Mouse (Mus musculus) MEL (cell line): Measurements from ENCODE around the gene Enpep. TPM values are rescaled to one million over a fixed set of nuclear protein-coding genes. Genes with fewer than 3 reads are reported as not detected.

ENCODE experiments used
- DNase-seq: peaks from one replicate; pipeline ENCODE4 v3.0.0; 2011; ENCODE audit warnings: low read depth, low spot score
- H3K27ac ChIP-seq: 2 replicates; pipeline ENCODE4 v1.5.1; 2012; ENCODE audit warnings: low read depth, mild to moderate bottlenecking, control low read depth, low read length, moderate library complexity; ENCODE audit not compliant: control insufficient read depth
- H3K27me3 ChIP-seq, 2 experiments: fragments of 150-350 bp in 1 of 2; sonication (generic) in 1 of 2; 2 replicates each; pipeline ENCODE4 v1.6.1; 2012; ENCODE audit warnings: low read length in 2 of 2, mild to moderate bottlenecking in 2 of 2, improper control_type of control experiment in 1 of 2, moderate library complexity in 1 of 2; ENCODE audit not compliant: insufficient read depth in 2 of 2, control insufficient read depth in 1 of 2
- H3K36me3 ChIP-seq, 2 experiments: 2 replicates each; pipeline ENCODE4 v1.6.1; 2012 to 2014; ENCODE audit warnings: low read length in 2 of 2, improper control_type of control experiment in 1 of 2, inconsistent platforms in 1 of 2, mild to moderate bottlenecking in 1 of 2; ENCODE audit not compliant: insufficient read depth in 2 of 2, control insufficient read depth in 1 of 2
- H3K4me1 ChIP-seq, 2 experiments: fragments of 150-350 bp in 1 of 2; sonication (generic) in 1 of 2; 2 replicates each; pipeline ENCODE4 v1.6.1; 2012; ENCODE audit warnings: low read length in 2 of 2, improper control_type of control experiment in 1 of 2, mild to moderate bottlenecking in 1 of 2; ENCODE audit not compliant: insufficient read depth in 2 of 2, control insufficient read depth in 1 of 2
- H3K4me3 ChIP-seq, 2 experiments: fragments of 150-350 bp in 1 of 2; sonication (generic) in 1 of 2; 2 replicates each; pipeline ENCODE4 v1.5.1; 2012; ENCODE audit warnings: low read depth in 2 of 2, low read length in 2 of 2, mild to moderate bottlenecking in 2 of 2, moderate library complexity in 2 of 2, control low read depth in 1 of 2, improper control_type of control experiment in 1 of 2; ENCODE audit not compliant: control insufficient read depth in 1 of 2, insufficient read depth in 1 of 2
- H3K79me2 ChIP-seq: 2 replicates; pipeline ENCODE4 v1.6.1; 2012; ENCODE audit warnings: mild to moderate bottlenecking, low read length, moderate library complexity; ENCODE audit not compliant: control insufficient read depth, poor library complexity, insufficient read depth
- H3K9ac ChIP-seq: 2 replicates; pipeline ENCODE4 v1.6.1; 2012; ENCODE audit warnings: low read depth, mild to moderate bottlenecking, control low read depth, low read length, moderate library complexity; ENCODE audit not compliant: control insufficient read depth, poor library complexity, severe bottlenecking
- H3K9me3 ChIP-seq: fragments of 150-350 bp; sonication (generic); replicated peaks from 2 replicates; pipeline ENCODE4 v1.6.1; 2012; ENCODE audit warnings: mild to moderate bottlenecking, low read length, improper control_type of control experiment, moderate library complexity; ENCODE audit not compliant: insufficient read depth
- CTCF ChIP-seq, 3 experiments: IDR thresholded peaks in 2 of 3; conservative IDR thresholded peaks in 1 of 3; 2 replicates each; pipeline ENCODE4 v1.5.1; 2011 to 2012; ENCODE audit warnings: low read length in 3 of 3, low read depth in 2 of 3, mild to moderate bottlenecking in 2 of 3, improper control_type of control experiment in 1 of 3, inconsistent platforms in 1 of 3, mixed read lengths in 1 of 3, moderate library complexity in 1 of 3; ENCODE audit not compliant: control insufficient read depth in 1 of 3, insufficient read depth in 1 of 3, poor library complexity in 1 of 3, severe bottlenecking in 1 of 3
- E2F4 ChIP-seq: IDR thresholded peaks from 2 replicates; pipeline ENCODE4 v1.6.1; 2011; ENCODE audit warnings: low read depth, low read length, improper control_type of control experiment, borderline replicate concordance
- EP300 ChIP-seq, 2 experiments: IDR thresholded peaks; 2 replicates each; pipeline ENCODE4 v1.6.1; 2011; ENCODE audit warnings: improper control_type of control experiment in 2 of 2, low read length in 2 of 2, low read depth in 1 of 2, mild to moderate bottlenecking in 1 of 2
- GABPA ChIP-seq: IDR thresholded peaks from 2 replicates; pipeline ENCODE4 v1.6.1; 2012; ENCODE audit warnings: low read depth, mild to moderate bottlenecking, inconsistent platforms, low read length, improper control_type of control experiment, moderate library complexity
- GATA1 ChIP-seq: IDR thresholded peaks from 2 replicates; pipeline ENCODE4 v1.6.1; 2011; ENCODE audit warnings: low read depth, low read length, improper control_type of control experiment
- HCFC1 ChIP-seq: IDR thresholded peaks from 2 replicates; pipeline ENCODE4 v1.6.1; 2012; ENCODE audit warnings: low read depth, mild to moderate bottlenecking, inconsistent platforms, low read length, improper control_type of control experiment, moderate library complexity
- MAFK ChIP-seq: IDR thresholded peaks from 2 replicates; pipeline ENCODE4 v1.6.1; 2011; ENCODE audit warnings: low read depth, mild to moderate bottlenecking, low read length, improper control_type of control experiment, borderline replicate concordance
- MAX ChIP-seq: IDR thresholded peaks from 2 replicates; pipeline ENCODE4 v1.6.1; 2011; ENCODE audit warnings: low read length, improper control_type of control experiment
- MAZ ChIP-seq: IDR thresholded peaks from 2 replicates; pipeline ENCODE4 v1.6.1; 2012; ENCODE audit warnings: low read depth, mild to moderate bottlenecking, inconsistent platforms, low read length, improper control_type of control experiment
- MXI1 ChIP-seq: IDR thresholded peaks from 2 replicates; pipeline ENCODE4 v1.6.1; 2011; ENCODE audit warnings: mild to moderate bottlenecking, low read depth, low read length, improper control_type of control experiment
- NELFE ChIP-seq: IDR thresholded peaks from 2 replicates; pipeline ENCODE4 v1.6.1; 2011; ENCODE audit warnings: low read depth, low read length, improper control_type of control experiment
- NRF1 ChIP-seq: IDR thresholded peaks from 2 replicates; pipeline ENCODE4 v1.6.1; 2014; ENCODE audit warnings: low read depth, mild to moderate bottlenecking, inconsistent platforms, low read length, improper control_type of control experiment, moderate library complexity; ENCODE audit not compliant: poor library complexity, insufficient read depth, severe bottlenecking
- POLR2AphosphoS2 ChIP-seq: IDR thresholded peaks from 2 replicates; pipeline ENCODE4 v1.6.1; 2011; ENCODE audit warnings: low read length, improper control_type of control experiment
- POLR2AphosphoS5 ChIP-seq: IDR thresholded peaks from 2 replicates; pipeline ENCODE4 v1.6.1; 2012; ENCODE audit warnings: low read depth, borderline replicate concordance, mild to moderate bottlenecking, inconsistent platforms, low read length, moderate library complexity, mixed read lengths
- RAD21 ChIP-seq: IDR thresholded peaks from 2 replicates; pipeline ENCODE4 v1.6.1; 2011; ENCODE audit warnings: mild to moderate bottlenecking, low read depth, low read length, improper control_type of control experiment
- SMC3 ChIP-seq: IDR thresholded peaks from 2 replicates; pipeline ENCODE4 v1.6.1; 2011; ENCODE audit warnings: low read depth, low read length, improper control_type of control experiment
- UBTF ChIP-seq: IDR thresholded peaks from 2 replicates; pipeline ENCODE4 v1.6.1; 2012; ENCODE audit warnings: low read depth, mild to moderate bottlenecking, inconsistent platforms, low read length, improper control_type of control experiment, moderate library complexity, borderline replicate concordance; ENCODE audit not compliant: insufficient read depth
- USF1 ChIP-seq: IDR thresholded peaks from 2 replicates; pipeline ENCODE4 v1.6.1; 2014; ENCODE audit warnings: low read depth, mild to moderate bottlenecking, inconsistent platforms, low read length, improper control_type of control experiment, moderate library complexity
- USF2 ChIP-seq, 2 experiments: IDR thresholded peaks; 2 replicates each; pipeline ENCODE4 v1.6.1; 2011 to 2012; ENCODE audit warnings: improper control_type of control experiment in 2 of 2, low read length in 2 of 2, borderline replicate concordance in 1 of 2, inconsistent platforms in 1 of 2, low read depth in 1 of 2, mild to moderate bottlenecking in 1 of 2; ENCODE audit not compliant: insufficient read depth in 1 of 2
- ZC3H11A ChIP-seq: IDR thresholded peaks from 2 replicates; pipeline ENCODE4 v1.6.1; 2012; ENCODE audit warnings: low read depth, mild to moderate bottlenecking, inconsistent platforms, low read length, improper control_type of control experiment
- polyA plus RNA-seq, 2 experiments: library from polyadenylated mRNA; stranded (reverse) in 1 of 2; unstranded in 1 of 2; fragments of >175 nt in 1 of 2; fragments of >200 nt in 1 of 2; gene quantifications; 2 replicates each; pipeline versions ENCODE4 v1.2.1 to v1.2.4; 2012; ENCODE audit warnings: low replicate concordance in 2 of 2, low read depth in 1 of 2; ENCODE audit not compliant: insufficient read length in 2 of 2, insufficient read depth in 1 of 2, missing spikeins in 1 of 2
- total RNA-seq: library from RNA; depleted of rRNA; stranded (reverse); fragments of 300-350 nt; gene quantifications from 2 replicates; pipeline ENCODE4 v1.2.3, GENCODE M21; 2012

Enpep gene
- total and polyA plus RNA-seq, 3 experiments = not detected

- no peak for TF ChIP-seq NRF1
- TF ChIP-seq MAFK = no peak
- no peak for TF ChIP-seq EP300 (IDR thresholded peaks at IDR 0.05; ENCODE audit: low read depth in 1 of 2, low read length in 2 of 2)
- TF ChIP-seq, all 39 proteins: peak for 4
These were observed 32.6 kb downstream of the Enpep start (continued) for GRCm38 (mm10) chr3:129299874-129300273.

GRCm38 (mm10) chr3:129298606-129299005, 33.9 kb downstream of the Enpep start:
- DNase-seq = no peak
- H3K27ac ChIP-seq = no peak overlapping the region
- no peaks in the 10 kb centered on the region for H3K36me3 ChIP-seq

GRCm38 (mm10) chr3:129296994-129297393, 35.5 kb downstream of the Enpep start:
- Histone ChIP-seq H3K4me1 (no peaks in the 10 kb centered on the region), H3K27ac (no peak overlapping the region), H3K27me3 (no peaks in the 10 kb centered on the region), H3K79me2 (no peaks in the 10 kb centered on the region), H3K4me3 (no peak overlapping the region), H3K9me3 (no peaks in the 10 kb centered on the region), H3K9ac (no peak overlapping the region), H3K36me3 (no peaks in the 10 kb centered on the region)
- no peak for TF ChIP-seq RAD21
- TF ChIP-seq GATA1 = no peak
- TF ChIP-seq UBTF = no peak
- TF ChIP-seq NELFE = no peak
- TF ChIP-seq USF1 = no peak
- TF ChIP-seq MAX = no peak
- no peak for TF ChIP-seq POLR2AphosphoS5
- no peak for TF ChIP-seq NRF1
- TF ChIP-seq ZC3H11A = no peak
- no peak for TF ChIP-seq USF2 (IDR thresholded peaks at IDR 0.05; ENCODE audit: borderline replicate concordance in 1 of 2, insufficient read depth in 1 of 2, low read depth in 1 of 2, low read length in 2 of 2)
- TF ChIP-seq SMC3 = no peak
- no peak for TF ChIP-seq GABPA
- no peak for TF ChIP-seq E2F4
- no peak for TF ChIP-seq MAZ
- no peak for TF ChIP-seq POLR2AphosphoS2
- no peak for DNase-seq

More at GRCm38 (mm10) chr3:129298606-129299005, 33.9 kb downstream of the Enpep start:
- Histone ChIP-seq H3K4me1 (no peaks in the 10 kb centered on the region), H3K9ac (no peak overlapping the region), H3K79me2 (no peaks in the 10 kb centered on the region), H3K27me3 (no peaks in the 10 kb centered on the region), H3K9me3 (no peaks in the 10 kb centered on the region), H3K4me3 (no peak overlapping the region)
- no peak for TF ChIP-seq POLR2AphosphoS2
- TF ChIP-seq CTCF (IDR thresholded peaks at IDR 0.05 in 2 of 3, conservative IDR thresholded peaks at IDR 0.05 in 1 of 3; ENCODE audit: control insufficient read depth in 1 of 3, insufficient read depth in 1 of 3, low read depth in 2 of 3, low read length in 3 of 3, poor library complexity in 1 of 3, severe bottlenecking in 1 of 3) = no peak
- TF ChIP-seq USF1 = no peak
- no peak for TF ChIP-seq HCFC1
- TF ChIP-seq EP300 (IDR thresholded peaks at IDR 0.05; ENCODE audit: low read depth in 1 of 2, low read length in 2 of 2) = no peak
- TF ChIP-seq MXI1 = no peak
